Mouse (Mus musculus) bone marrow macrophage, adult 2 months (primary cell): ENCODE results near the gene Gm12184.

Experiments used
- CTCF ChIP-seq: IDR thresholded peaks from 2 replicates; pipeline ENCODE4 v1.5.1; 2012; ENCODE audit warnings: low read depth, mild to moderate bottlenecking, low read length, moderate library complexity
- POLR2A ChIP-seq: IDR thresholded peaks from 2 replicates; pipeline ENCODE4 v1.6.1; 2012; ENCODE audit warnings: mild to moderate bottlenecking, low read depth, low read length, borderline replicate concordance

DNA sequence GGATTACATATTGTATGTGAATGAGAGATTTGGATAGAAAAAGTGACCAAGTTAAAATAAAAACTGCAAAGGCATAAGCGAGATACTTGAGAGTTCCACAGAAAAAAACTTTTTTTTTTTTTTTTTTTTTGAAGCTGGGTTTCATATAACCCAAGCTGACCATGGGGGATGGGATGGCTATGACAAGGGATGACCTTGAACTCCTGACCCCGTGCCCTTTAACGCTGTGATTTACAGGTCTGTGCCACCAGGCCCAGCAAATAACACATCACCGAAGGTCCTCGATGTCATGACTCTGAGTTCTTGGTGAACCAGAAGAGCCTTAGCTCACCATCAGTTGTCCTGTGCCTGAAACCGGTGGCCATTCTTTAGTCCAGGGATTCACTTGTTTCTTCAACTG, 9.5 kb upstream of the Gm12184 start:
- TF ChIP-seq CTCF, result no peak
- TF ChIP-seq POLR2A, result no peak
